Mouse (Mus musculus): ENCODE results near the gene Ralgps1.
"Not testable (repeated sequence)": the region's sequence is repeated elsewhere in the genome, so short reads cannot be mapped to it uniquely, and the experiment has no call there.

The Ralgps1 gene

DNA sequence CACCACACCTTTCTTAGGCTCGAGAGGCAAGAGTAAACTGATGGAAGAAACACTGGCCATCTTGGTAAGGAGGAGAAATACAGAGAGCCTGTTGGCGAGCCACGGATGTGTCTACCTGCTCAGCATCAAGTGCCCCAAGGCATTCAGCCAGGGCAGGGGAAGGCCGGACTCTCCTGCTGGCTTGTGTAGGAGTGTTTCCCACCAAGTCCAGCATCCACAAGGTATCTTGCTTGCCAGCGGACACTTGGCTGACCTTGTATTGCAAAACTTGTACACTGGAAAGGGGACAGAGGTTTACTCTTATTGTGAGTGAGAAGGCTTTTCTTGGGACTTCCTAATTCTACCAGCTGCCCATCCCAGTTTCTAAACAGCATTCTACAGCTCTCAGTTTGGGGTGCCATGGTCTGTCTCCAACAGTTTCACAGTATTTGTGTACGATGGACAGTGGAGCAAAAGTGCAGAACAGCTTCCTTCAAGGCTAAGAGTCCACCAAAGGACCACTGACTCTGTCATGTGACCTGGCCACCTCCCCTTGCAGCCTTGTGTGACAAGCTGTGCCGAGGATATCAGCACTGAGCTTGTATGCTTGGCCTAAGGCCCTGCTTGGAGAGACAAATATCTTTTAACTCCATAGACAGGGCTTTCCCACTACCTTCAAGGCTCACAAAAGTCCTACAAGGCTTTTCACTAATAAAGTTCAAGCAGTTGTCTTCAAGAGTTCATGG is 236.4 kb downstream of the Ralgps1 start:
- no peak for DNase-seq (ENCODE audit: low read depth, low spot score)

DNA sequence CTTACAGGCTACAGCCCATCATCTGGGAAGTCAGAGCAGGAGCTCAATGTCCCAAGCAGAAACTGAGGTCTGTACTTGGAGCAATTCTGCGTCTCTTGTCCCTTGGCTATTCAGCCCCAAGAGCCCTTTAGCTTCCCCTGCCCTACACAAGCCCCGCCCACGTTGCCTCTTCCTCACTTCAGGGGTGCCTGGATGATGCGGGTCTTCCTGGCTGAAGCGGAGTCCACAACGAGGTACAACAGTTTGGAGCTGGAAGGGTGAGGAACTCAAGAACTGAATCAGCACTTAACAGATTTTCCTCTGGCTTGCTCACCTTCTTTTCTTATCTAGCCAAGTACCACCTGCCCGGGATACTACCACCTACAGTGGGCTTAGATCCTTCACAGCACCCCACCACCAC is 239.0 kb downstream of the Ralgps1 start:
- DNase-seq (ENCODE audit: low read depth, low spot score): no peak

DNA sequence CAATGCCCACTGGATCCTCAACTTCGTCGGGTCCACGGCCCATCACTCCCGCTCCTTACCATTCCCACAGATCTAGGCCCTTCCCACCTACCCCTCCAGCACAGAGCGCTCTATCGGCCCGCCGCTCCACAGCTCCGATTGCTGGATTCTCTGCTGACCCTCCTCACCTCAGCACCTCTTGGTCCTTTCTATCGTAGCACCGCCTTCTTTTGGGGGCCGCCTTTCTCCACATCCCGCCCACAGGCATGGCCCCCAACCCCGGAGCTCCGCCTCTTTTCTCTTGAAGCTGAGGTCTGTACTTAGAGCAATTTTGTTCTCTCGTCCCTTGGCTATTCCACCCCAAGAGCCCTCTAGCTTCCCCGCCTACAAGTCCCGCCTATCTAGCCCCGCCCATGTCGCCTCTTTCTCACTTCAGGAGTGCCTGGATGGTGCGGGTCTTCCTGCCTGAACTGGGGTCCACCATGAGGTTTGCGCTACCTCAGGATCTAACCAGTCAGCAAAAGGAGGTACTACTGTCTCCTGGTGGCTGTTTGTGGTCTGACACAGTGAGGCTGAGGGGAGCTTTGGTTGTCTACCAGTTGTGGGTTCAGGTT is 239.7 kb downstream of the Ralgps1 start, which contains the start of gene Garnl3:
TSS of gene Garnl3 (minus strand) at position 155 of the 593 bp plus-strand sequence.
- peak; percentile 69 for DNase-seq (ENCODE audit: low read depth, low spot score)

DNA sequence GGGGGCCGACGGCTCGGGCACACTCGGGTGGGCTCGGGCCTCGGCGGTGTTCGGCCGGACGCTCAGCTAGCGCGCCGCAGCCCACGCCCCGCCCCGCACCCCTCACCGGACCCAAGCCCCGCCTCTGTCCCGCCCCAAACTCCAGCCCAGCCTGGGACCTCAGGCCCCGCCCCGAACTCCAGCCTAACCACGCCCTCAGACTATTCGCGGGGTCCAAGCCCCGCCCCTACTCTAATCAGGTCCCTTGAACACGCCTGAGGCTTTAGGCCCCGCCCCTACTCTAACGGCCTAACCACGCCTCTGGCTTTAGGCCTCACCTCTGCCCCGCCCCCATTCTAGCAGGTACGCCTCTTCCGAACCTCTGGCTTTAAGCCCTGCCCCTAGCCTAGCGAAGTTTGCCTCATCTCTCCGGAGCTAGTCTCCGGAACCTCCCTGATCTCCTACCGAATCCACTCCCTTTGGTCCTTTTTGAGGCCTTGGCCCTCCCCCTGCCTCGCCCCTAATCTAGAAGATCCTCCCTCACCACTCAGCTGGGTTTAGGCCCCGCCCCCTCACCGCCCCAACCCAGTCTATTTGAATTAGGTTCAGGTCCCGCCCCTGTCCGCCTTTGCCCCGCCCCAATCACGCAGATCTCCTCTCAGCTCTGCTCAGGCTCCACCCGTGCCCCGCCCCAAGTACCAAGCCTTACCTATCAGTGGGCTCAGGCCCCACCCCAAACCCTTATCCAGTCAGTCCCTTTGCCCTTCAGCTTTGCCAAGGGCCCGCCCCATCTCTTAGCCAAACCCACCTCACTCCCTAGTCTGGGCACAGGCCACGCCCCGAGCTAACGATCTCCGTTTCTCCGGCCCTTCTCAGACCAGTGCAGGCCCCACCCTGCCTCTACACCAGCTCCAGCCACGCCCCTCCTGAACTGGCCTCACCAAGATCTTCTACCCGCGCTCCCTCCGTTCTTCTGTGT is 240.5 kb downstream of the Ralgps1 start:
- DNase-seq (ENCODE audit: low read depth, low spot score): peak; percentile 95

DNA sequence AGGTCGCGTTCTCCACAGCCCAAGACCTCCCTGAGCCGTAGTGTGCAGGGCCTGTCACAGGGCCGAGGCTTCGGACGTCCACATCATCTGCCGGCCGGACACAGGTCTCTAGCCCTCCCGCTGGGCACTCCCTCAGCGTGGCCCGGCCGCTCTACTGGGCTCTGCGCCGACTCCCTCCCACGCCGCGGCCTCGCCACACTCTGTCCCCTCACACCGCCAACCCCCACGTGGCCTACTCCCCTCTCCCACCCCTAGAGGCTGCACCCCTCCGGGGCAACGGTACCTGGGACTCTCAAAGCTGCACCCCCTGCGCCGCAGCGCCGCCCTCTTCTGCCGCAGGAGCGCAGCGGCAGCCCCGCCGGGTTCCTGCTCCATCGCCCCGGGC is 241.2 kb downstream of the Ralgps1 start:
- peak; percentile 9 for DNase-seq (ENCODE audit: low read depth, low spot score)

DNA sequence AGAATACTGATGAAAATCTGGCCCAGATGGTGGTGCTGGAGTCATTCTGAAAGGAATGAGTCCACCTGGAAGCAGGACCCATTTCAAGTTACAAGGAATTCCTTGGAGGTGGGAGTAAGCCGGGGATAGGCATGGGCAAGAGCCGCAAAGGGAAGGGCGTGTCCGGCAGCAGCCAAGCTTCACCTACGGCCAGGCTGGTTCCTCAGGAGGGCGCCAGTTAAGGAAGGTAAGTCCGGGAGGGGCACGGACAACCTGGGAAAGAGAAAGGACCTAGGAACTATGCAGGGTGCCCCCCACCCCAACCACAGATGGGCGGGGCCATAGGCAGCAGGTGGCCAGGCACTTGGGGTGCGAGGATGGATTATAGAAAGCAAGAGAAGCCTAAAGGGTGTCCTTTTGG is 241.6 kb downstream of the Ralgps1 start:
- peak; percentile 7 for DNase-seq (ENCODE audit: low read depth, low spot score)

DNA sequence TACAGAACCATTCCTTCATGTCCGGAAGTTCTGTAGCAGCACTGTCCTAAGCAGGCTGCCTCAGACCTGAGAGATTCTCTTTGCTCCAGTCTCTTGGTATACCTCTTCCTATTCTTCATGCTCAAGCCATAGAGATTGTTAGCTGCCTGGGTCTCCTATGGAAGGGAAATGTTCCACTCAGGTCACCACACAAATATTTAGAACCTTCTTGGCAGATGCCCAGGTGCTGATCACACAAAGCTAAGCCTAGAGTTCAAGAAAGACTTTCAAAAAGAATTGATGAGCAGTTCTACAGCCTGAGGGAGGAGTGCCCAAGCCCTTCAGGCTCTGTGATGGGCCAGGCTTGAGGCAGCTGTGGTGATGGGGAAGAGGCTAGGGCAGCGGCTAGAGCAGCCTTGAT is 242.3 kb downstream of the Ralgps1 start:
- DNase-seq (ENCODE audit: low read depth, low spot score): no peak

DNA sequence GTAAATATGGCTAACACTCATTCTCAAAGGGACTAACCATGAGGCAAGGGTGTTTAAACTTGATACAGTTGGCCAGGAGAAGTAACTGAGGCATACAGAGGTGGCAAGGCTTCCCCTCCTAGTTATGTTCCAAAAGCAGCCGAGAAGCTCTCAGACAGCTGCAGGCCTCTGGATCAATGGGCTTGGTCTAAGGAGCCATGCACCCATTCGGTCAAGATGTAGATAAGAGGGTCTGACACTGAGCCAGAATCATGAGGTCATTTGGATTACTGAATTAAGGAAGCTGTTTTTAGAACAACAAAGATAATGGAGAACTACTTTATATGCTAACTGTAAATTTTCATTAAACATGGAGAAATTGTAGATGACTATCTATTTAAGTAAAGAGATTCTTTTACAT is 244.0 kb downstream of the Ralgps1 start:
- no peak for DNase-seq (ENCODE audit: low read depth, low spot score)

DNA sequence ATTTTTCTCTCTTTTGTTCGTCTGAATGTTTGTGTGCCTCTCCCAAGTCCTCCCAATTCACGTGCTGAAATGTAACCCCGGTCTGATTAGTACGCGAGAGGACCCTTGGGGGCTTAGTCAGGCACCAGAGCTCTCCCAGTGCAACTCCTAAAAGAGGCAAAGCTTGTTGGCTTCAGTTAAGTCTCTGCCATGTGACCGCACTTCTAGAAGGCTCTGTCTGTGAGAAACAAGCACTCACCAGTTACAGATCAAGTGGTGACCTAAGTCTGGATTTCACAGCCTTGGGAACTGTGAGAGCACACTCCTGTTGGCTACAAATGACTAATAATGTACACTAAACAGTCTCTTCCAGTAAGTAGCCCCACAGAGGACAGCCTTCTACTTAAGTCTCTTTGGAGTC is 248.4 kb downstream of the Ralgps1 start:
- no peak for DNase-seq (ENCODE audit: low read depth, low spot score)

DNA sequence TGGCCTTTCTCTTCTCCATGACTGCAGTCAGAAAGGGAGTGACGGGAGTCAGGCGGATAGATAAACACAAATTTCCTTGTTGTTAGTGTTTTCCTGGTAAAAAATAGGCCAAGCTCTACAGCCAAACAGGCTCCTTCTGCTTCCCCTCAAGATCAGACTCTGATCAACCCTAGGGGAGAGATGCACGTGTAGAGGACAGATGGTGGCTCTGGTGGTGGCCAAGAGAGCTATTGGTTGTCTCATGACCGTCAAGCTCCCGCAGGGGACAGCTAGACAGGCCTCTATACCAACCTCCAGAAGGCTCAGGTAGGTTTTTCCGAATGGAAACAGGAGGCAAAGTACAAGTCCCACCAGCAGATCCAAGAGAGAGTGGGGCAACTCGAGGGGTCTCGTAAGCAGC is 270.8 kb downstream of the Ralgps1 start:
- no peak for DNase-seq (ENCODE audit: low read depth, low spot score)

DNA sequence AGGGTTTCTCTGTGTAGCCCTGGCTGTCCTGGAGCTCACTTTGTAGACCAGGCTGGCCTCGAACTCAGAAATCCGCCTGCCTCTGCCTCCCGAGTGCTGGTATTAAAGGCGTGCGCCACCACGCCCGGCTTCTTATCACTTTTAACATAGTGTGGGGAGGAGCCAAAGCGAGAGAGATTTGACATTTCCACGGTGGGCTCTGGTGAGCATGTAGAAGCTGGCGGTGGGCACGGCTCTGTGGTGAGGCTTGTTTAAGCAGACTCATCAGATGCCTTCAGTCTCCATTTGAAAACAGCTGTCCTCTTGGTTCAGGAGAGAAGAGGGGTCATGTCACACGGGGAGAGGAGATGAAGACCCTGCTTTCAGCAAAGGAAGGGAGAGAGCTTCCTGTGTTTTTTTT is 274.0 kb downstream of the Ralgps1 start:
- DNase-seq (ENCODE audit: low read depth, low spot score): not testable (repeated sequence)

DNA sequence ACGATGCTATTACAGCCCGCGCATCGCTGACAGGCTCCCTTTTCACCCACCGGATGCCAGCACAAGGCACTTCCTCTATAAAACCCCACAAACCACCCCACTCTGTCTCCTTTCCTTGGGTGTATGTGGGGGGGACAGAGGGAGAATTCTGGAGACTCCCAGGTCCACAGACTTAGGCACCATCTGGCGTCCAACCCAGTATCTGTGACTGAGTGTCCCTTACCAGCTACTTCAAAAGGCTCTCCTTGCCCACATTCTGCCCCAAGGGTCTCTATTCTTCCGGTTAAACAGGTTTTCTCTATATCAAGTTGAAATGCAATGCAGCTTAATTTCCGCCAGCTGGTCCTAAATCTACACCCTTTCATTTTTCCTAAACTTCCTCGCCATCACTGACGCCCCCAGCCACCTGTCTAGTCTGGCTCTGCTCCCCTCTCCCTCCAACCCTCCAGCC is 276.0 kb downstream of the Ralgps1 start:
- DNase-seq (ENCODE audit: low read depth, low spot score): no peak

DNA sequence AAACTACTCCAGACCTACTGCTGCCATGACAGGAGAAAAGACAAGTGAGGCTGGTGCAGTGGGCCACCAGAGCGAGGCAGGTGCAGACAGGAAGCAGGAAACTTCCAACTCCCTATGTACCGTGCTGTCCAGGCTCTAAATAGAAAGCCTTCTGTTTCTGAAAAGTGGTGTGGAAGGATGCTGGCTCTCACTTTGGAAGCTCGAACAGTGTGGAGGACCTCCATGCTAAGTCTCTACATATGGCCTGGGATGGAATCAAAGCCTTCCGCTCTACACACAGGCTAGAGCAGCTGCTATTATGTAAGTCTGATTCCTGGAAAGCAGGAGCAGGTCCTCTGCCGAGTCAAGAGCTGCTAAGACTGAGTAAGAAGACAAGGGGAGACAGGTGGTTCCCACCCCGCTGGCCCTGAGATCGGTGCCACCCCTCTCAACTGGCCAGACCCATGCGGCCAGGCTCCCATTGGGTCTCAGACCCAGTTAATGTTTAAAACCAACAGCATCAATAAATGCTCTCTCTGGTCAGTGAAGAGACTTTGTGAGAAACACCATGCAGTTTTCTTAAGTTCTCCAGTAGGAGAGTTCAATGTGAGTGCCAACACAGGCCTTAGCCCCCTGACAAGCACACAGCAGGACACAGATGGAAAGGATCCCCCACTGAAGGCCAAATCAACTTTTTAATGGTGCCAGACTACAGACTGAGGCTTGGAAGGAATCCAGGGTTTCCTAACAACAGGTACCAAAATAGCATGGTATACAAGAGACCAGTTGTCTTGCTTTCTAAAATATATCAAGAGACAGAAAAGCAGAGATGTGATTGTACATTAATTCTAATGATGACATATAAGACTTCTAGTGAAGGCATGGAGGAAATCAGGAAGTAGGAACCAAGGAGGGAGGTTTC is 280.4 kb downstream of the Ralgps1 start:
- no peak for DNase-seq (ENCODE audit: low read depth, low spot score)

DNA sequence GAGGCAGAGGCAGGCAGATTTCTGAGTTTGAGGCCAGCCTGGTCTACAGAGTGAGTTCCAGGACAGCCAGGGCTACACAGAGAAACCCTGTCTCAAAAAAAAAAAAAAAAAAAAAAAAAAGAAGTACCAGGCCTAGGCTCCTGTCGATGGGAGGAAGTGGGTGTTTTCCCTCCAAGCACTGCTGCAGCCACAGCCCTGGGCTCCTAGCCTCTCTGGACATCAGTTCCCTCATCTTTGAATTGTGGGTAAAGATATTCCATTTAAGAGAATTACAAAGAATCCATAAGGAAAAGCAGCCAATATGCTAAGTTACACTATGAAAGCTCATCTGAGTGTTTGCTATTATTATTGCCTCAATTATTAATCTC is 281.3 kb downstream of the Ralgps1 start:
- DNase-seq (ENCODE audit: low read depth, low spot score): not testable (repeated sequence)

DNA sequence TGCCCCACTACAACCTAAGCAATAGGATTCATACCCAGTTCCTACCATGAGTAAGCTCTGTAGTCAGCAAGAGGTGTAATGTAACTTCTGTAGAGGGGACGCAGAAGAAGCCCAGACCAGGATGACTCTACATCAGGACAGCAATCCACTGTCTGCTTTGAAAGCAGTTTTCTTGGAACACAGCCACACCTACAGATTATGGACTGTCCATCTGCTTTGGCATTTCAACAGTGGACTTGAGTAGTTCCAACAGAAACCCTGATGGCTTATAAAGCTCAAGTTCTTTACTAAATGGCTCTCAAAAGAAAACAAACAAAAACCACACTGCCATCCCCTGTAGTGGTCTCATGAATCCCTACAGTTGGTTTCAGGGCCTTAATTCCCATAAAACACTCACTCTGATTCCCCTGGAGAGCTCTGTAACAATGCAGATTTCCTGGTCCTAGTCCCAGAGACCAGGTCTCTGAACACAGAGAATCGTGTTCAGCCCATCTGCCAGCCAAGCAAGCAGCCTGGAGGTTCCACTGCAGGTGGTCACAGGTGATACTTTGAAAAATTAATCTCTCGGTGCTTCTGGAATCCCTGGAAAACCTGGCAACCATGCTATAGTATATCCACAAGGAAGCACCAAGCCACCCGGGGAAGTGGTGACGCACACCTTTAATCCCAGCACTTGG is 281.8 kb downstream of the Ralgps1 start:
- no peak for DNase-seq (ENCODE audit: low read depth, low spot score)

DNA sequence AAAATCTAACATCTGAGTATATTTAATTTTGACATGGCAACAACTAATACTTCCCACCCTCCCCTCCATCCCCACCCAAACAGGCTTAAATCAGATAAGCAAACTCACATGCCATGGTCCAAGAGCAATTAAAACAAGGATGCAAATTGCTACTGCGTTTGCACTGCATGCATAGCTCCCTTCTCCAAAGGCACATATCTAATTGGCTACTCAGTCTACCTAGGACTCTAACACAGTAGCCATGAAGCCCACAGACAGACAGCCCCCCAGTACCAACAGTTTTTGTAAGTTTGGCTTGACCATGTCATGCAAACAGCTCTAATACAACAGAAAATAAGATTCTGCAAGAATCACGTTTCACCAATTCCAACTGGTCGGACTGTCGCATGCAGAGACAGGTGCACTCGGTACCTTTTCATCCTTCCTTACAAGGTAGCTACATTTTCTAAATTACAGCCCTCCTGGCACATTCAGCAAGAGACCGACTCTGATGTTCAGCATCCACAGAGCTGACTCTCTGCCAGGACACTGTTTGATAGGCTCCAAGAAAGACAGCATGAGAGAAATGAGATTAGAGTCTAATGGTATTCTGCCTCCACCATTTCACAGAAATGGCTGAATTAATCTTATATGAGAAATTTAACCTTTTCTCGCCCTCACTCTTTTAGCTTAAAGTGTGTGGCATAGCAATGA is 284.5 kb downstream of the Ralgps1 start:
- DNase-seq (ENCODE audit: low read depth, low spot score): no peak

DNA sequence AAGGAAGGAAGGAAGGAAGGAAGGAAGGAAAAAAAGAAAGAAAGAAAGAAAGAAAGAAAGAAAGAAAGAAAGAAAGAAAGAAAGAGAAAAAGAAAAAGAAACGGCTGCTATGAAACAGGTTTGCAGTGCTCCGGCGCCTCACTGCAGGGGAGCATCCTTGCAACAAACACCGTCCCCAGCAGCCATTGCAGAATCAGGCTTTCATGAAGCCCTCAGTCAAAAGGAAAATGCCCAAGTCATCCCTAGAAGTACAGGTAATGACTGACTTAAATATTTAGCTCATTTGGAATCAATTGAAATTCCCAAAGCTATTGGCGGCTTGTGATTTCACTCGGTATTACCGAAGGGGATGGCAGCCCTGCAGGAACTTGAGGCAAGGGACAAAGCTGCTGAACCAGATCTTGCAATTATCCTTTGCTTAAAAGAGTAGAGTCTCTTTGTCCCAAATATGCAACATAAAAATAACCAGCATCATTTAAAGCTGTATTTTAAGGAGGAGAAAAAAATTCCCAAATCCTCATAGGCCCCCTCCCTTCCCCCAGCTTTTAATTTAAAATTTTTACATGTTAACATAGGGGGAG is 285.2 kb downstream of the Ralgps1 start:
- DNase-seq (ENCODE audit: low read depth, low spot score): no peak

DNA sequence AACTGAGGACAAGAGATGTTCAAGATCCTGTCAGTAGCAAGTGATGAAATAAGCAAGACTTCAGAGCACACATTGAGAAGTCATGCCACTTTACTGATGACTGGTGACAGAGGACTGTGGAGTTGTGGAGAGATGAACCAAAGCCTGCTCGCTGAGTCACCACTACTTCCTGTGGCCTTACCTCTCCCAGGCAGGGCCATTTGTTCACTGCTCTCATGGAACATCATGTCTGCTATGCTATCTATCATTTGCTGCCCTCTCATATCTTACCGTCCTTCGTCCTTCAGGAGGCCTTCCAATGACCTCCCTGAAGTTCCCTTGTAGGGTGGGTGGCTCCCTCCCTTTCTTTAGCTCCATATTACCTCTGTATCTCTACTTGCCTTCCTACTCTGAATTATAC is 287.1 kb downstream of the Ralgps1 start:
- no peak for DNase-seq (ENCODE audit: low read depth, low spot score)

Measured in WW6 (cell line).